Mouse (Mus musculus): ENCODE data around the gene Coro1a. TPM values are rescaled to one million over a fixed set of nuclear protein-coding genes. Genes with fewer than 3 reads are reported as not detected.
"Not testable (repeated sequence)": the region's sequence is repeated elsewhere in the genome, so short reads cannot be mapped to it uniquely, and the experiment has no call there.

Coro1a gene
- total RNA-seq (2015) (1,020 and 1,059 TPM in 2 replicates), total RNA-seq (2017) (1,317 and 1,554 TPM in 2 replicates)

DNA sequence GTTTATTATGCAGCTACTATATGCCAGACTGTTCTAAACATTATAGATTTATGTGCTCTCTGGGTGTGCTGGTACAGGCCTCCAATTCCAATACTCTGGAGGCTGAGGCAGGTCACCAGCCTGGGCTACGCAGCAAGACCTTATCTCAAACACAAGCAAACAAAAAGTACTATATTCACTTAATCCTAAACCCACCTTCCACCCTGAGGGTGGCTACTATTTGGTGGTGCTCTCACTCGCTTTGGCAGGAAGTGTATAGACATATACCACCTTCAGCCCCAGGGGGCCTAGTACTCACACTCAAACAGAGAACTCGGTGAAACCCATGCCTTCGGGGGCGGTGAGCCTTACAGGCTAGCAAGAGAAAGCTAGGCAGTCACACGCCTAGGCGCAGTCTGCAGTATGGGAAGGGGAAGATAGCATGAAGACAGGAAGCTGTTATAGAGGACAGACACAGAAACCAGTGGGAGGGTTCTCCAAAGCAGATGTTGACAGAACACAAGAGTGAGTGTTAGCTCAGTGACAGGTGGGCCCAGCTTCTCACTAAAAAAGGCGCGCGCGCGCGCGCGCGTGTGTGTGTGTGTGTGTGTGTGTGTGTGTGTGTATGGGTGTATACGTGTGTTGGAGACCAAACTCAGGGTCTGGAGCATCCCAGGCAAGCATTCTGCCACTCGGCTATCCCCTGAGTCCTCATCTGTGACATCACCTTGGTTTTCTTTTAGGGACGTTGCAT, at the start of gene Coro1a:
TSS of gene Coro1a (minus strand) at position 346 of the 733 bp plus-strand sequence.
- peak; percentile 7; the same call in 1 of the 2 replicates for ATAC-seq (ENCODE audit: poor library complexity, severe bottlenecking)

DNA sequence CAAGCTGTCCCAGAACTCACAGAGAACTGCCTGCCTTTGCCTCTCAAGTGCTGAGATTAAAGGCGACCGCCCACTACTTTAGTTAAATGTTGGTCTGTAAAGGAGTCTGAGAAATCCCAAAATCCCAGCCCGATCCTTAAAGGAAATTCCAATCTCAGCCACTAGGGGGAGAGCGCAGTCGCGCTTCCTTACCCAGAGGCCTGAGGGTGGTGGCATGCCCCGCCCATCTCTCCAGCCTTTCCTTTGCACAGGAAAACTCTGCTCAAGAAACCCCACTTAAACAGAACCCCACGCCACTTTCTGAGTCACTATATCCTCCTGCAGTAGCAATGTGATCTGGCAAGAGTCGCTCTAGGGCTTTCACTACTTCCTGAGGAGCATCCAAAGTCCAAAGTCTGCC, 47.3 kb upstream of the Coro1a start:
- ATAC-seq (ENCODE audit: poor library complexity, severe bottlenecking), result peak; percentile 67

DNA sequence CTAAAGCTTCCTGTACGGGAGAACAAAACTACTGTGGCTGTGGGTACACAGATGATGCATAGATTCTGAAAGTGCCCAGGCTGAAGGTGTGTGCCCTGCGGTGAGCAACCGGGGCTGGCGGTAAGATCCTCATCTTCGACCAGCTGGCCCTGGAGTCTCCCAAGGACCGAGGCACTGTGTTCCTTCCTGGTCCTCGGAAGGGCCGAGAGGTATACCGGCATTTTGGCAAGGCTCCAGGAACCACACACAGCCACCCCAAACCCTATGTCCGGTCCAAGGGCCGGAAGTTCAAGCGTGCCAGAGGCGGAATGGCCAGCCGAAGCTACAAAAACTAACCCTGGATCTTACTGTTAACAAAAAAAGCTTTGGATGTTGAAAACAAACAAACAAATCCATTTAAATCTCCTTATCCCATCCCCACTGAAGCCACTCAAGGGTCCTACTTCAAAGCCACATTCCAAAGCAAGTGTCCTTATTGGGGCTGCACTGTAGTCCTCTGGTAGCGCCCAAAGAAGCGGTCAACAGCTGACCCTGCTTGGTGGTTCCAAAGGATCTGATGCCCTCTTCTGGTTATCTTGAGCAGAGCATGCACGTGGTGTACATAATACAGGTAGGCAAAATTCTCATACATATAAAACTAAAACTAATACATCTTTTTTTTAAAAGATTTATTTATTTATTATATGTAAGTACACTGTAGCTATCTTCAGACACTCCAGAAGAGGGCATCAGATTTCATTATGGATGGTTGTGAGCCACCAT, 42.2 kb upstream of the Coro1a start:
- ATAC-seq (ENCODE audit: poor library complexity, severe bottlenecking), result no peak

DNA sequence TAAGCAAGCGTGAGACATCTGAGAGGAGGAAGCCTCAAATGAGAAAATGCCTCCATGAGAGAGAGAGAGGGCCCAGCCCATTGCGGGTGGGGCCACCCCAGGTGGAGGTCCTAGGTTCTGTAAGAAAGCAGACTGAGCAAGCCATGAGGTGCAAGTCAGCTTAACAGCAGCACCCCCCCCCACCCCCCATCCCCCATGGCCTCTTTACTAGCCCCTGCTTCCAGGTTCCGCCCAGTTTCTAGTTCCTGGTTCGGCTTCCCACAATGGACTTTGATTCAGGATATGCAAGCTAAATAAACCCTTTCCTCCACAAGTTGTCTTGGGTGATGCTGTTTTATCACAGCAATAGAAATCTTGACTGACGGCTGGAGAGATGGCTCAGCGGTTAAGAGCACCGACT, 41.2 kb upstream of the Coro1a start:
- ATAC-seq (ENCODE audit: poor library complexity, severe bottlenecking), result no peak

DNA sequence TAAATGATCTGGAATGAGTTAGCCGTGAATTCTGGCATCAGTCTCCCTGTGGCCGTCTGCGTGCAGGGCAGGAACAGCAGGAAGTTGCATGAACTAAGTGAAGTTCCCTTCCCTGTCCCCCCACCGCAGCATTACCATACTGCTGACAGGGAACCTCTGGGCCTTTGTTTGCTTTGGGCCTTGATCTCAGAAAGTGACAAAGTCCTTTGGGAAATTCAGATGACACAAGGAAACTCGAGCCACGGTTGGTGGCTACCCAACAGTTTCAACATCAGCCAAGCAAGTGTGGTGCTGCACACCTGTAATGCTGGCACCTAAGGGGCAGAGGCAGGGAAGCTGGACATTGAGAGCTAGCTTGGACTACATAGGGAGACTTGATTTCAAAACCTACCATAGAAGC, 39.2 kb upstream of the Coro1a start:
- peak; percentile 84 for ATAC-seq (ENCODE audit: poor library complexity, severe bottlenecking)

DNA sequence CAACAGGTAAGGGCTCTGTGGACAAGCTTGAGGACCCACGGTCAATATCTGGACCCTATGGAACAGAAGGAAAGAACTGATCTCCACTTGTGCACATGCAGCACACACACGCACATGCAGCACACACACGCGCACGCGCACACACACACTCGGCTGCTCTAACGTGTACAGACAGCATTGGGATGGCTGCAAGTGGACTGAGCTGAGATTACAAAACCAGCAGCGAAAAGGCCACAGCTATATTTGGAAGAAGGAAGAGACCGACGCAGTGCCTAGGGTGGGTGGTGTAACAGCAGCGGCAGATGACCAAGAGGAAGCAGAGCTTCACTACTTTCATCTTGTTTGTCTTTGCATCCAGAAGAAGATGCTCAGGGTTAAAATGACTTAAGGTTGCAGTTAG, 38.5 kb upstream of the Coro1a start:
- peak; percentile 90 for ATAC-seq (ENCODE audit: poor library complexity, severe bottlenecking)

DNA sequence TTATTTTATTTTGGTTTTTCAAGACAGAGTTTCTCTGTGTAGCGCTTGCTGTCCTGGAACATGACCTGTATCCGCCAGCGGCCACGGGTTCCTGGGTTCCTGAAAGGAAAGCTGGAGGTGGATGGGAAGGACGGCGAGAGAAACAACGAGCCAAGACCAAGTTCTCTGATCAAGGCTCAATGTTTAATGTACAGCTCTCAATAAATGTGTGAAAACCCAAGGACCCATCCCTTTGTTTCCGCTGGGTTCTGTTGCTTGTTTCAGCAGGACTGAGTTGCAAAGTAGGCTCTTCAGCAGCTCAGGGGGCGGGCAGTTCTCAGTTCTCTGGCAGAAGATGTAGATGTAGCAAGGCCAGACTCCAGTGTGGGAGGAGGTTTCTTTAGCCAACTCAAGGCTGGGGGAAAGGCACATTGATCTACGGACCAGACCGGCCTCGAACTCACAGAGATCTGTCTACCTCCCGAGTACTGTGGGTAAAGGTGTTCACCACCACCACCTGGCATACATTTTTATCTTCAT, 34.4 kb upstream of the Coro1a start:
- ATAC-seq (ENCODE audit: poor library complexity, severe bottlenecking), result no peak

DNA sequence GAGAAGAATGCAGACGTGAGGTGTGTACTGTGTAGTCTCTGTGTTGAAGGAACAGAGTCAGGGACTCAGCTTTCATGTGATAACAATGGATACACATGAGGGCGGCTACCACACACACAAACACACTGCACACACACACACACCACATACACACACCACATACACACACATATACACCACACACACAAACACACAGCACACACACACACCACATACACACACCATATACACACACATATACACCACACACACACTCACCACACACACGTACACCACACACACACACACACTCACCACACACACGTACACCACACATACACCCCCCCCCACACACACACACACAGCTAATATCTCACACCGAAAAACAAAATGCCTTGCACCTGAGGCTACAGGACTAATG, 33.9 kb upstream of the Coro1a start:
- ATAC-seq (ENCODE audit: poor library complexity, severe bottlenecking), result no peak

DNA sequence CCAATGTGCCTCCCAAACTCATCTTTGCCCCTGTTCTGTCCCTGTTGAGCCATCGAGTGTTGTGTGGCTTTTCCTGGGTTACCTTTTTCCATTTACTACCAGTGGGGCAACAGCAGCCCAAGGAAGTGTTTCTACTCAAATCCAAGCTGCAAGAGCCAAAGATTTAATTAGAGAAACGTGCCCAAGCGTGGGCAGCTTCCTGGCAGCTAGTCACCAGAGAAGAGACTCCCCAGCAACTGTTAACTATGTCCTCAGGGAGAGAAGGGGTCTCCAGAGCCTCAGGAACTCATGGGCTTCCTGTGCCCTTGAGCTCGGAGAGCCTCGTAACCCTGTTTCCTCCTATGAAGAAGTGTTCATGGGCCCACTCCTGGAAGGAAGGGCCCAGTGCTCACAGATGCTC, 33.4 kb upstream of the Coro1a start:
- ATAC-seq (ENCODE audit: poor library complexity, severe bottlenecking), result no peak

DNA sequence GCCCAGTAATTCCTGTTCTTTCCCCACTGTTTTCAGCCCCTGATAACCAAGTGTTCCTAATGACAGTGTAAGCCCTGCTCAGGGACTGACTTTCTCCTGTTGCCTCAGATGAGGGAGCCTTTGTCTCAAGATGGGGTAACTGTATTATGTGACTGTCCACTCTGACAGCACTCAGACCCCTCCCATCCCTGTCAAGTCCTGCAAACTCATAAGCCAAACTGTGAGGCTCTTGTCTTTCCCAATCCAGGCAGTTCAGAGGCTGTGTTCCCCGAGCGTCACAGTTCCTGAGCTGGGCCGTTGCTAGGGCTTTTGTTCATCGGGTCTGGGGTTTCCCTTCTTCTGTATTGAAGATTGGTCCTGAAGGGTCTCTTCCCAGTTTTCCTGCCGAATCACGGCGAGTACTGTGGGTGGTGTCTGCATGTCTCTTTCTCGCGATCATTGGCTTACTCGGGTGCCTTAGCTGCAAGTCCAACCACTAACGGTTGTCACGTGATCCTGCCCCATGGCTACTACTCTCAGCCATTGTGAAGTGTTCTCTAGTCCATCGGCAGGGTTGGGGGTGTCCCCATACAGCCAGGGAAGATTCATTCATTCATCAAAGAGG, 32.6 kb upstream of the Coro1a start:
- no peak for ATAC-seq (ENCODE audit: poor library complexity, severe bottlenecking)

DNA sequence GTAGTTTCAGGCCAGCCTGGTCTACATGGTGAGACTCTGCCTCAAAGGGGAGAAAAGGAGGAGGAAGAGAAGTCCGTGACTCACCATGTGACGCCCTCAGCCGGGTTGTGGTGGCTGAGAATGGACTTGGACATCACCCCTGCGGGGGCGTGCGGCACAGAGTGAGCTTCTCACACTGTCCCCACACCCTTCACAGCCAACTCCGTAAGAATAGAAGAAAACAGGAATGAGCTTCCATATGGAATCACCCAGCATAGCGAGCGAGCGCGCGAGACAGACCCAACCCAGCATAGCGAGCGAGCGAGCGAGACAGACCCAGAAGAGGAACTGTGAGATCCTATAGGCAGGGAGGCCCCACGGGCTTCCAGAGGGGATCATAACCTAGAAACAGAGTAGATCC, 32.0 kb upstream of the Coro1a start:
- no peak for ATAC-seq (ENCODE audit: poor library complexity, severe bottlenecking)

DNA sequence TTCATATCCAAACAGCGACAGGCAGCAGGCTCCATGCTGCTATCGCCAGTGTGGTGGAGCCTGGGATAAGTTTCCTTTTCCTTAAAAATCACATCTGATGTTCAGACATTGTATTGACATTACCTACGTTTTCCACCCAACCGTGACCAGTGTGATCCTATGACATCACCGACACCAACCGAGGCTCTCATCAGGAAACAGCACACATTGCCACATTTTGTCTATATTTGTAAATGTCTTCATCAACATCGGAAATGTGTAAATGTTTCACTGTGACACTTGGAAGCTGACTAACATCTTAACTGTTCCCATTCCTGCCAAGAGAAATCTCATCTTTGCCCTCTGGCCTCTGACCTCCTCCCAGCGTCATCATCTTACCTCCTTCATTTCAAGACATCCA, 28.5 kb upstream of the Coro1a start:
- peak; percentile 78 for ATAC-seq (ENCODE audit: poor library complexity, severe bottlenecking)

DNA sequence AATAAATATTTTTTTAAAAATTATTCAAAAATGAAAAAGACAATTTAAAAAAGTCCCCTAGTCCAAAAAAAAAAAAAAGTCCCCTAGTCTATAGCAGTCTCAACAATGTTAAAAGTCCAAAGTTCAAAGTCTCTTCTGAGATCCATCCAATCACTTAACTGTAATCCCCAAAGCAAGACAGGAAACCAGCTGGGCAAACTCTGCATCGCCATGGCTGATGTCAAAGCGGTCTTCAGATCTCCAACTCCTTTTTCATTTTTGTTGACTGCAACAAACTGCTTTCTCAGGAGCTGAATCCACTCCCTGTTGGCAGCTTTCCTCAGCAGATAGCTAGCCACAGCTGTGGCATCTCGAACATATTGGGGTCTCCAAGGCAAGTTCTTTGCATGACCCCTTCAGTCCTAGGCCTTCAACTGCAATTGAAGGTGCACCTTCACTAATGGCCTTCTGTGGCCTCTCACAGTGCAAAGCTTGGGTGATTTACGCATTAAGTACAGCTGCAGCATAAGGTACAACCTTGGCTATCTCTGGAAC, 22.7 kb upstream of the Coro1a start:
- not testable (repeated sequence) for ATAC-seq (ENCODE audit: poor library complexity, severe bottlenecking)

DNA sequence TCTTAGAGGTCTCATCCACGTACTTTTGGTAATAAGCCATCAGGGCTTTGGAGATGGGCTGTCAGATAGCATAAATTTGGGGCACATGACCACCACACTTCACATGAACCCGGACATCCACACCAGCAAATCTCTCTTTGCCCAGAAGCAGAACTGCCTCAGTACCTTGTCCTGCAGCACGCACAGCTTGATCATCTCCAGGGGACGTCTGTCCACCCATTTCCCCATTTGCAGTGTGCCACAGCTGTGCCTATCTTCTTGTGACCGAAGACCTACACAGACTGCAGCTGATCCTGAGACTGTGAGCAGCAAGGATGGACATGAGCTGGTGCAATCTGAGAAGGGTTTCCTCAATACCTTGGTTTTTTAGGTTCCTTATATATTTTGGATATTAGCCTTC, 18.1 kb upstream of the Coro1a start:
- peak; percentile 74 for ATAC-seq (ENCODE audit: poor library complexity, severe bottlenecking)

DNA sequence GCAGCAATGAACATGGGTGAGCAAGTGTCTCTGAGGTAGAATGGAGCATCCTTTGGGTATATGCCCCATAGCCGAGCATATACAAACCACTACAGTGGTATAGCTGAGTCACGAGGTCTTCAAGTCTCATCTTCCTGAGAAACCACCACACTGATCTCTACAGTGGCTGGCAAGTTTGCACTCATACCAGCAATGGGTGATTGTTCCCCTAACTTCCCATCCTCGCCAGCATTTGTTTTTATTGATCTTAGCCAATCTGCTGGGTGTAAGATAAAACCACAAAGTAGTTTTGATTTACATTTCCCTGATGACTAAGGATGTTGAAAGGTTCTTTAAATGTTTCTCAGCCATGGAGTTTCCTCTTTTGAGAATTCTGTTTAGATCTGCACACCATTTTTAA, 17.5 kb upstream of the Coro1a start:
- peak; percentile 83 for ATAC-seq (ENCODE audit: poor library complexity, severe bottlenecking)

DNA sequence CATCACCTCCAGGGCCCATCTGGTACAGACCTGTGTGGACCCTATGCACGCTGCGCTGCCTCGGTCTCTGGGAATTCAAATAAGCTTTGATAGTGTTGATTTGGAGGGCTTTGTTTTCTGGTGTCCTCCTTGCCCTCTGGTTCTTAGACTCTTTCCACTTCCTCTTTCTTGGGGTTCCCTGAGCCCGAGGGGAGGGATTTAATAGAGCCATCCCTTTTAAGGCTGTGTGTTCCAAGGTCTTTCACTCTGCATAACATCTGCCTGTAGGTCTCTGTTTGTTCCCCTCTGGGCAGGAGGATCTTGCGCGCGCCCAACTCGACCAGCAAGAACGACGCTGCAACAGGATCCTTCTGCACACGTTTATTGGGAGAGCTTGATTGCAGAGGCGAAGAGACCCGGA, 14.0 kb upstream of the Coro1a start:
- peak; percentile 74 for ATAC-seq (ENCODE audit: poor library complexity, severe bottlenecking)

DNA sequence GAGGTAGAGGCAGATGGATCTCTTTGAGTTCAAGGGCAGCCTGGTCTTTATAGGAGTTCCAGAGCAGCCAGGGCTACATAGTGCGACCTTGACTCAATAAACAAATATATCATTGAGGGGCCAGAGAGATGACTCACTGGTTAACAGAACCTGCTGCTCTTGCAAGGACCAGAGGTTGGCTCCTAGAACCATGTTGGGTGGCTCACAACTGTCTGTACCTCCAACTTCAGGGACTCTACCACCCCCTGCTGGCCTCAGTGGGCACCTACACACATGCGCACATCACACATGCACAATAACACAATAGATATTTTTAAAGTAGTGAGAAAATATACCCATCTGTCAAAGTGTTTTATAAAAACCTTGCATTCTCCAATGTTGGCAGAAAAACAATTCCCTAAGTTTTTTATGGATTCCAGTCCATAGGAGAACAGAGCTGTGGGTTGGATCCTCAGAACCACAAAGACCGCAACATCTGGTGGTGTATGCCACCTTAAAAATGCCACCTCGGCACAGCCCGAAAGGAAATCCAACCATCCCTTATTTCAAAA, 11.3 kb upstream of the Coro1a start:
- no peak for ATAC-seq (ENCODE audit: poor library complexity, severe bottlenecking)

DNA sequence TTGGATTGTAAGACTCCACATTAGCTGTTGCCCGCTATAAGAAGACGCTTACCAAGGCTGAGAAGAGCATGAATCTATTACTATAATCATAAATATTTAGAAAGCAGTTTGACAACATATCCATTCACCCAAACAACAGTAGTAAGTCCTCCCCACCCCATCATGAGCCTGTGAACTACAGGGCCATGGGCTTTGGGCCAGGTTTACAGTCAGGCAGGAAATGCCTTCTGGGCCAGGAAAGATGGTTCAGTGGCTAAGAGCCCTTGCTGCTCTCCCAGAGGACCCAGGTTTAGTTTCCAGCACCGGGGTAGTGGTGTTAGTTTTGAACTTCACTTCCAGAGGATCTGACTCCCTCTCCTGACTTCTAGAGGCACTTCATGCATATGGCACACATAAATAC, 10.0 kb upstream of the Coro1a start:
- no peak for ATAC-seq (ENCODE audit: poor library complexity, severe bottlenecking)

DNA sequence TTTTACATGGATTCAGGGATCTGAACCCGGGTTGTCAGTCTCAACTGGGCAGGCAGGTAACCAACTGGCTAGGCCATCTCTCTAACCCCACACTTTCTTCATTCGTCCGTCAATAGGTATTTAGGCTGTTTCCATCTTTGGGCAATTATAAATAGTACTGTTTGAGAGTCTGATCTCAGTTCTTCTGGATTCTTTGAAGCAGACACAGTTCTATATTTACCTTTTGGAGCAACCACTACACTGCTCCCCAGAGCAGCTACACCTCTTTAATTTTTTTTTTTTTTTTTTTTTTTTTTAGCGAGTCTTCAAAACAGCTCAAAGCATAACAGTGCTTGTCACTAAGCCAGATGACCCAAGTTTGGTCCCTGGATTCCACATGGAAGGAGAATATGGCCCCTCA, 8.1 kb upstream of the Coro1a start:
- ATAC-seq (ENCODE audit: poor library complexity, severe bottlenecking), result no peak

DNA sequence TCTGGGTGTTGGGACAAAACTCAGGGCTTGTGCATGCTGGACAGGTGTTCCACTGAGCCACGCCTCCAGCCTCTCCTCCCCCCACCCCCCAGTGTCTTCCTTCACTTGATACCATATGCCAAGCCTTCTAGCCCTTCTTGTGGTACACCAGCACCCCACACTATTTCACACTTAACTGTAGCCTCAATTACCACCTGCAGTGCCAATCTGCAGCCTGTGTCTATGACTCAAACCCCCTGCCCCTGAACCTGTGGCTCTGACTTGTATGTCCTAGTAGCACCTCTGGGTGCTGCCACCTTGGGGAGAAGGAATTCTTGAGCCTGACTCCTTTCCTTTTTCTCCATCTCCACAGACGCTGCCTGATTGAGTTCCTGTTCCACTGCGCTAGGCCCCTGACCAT, 4.3 kb upstream of the Coro1a start:
- no peak for ATAC-seq (ENCODE audit: poor library complexity, severe bottlenecking)

DNA sequence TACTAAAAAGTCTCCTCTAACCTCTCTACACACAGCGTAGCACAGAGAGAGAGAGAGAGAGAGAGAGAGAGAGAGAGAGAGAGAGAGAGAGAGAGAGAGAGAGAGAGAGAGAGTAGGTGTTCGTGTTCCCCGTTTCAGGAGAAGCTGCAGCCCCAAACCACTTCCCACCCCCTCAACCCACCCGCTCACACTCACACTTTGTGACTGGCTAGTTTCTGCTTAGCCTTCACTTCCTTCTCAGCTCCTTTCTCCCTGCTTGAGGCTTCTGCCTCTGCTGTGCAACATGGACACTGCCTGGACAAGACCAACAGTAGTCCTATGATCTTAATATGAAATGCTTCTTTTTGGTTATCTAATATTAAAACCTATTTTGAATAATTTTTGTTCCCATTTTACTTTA, 2.7 kb upstream of the Coro1a start:
- ATAC-seq (ENCODE audit: poor library complexity, severe bottlenecking), result 0 out of 2 replicates have a peak, but pooled peaks have one; percentile 35
